Mouse (Mus musculus): ENCODE measurements at regions not wholly inside any gene's neighbourhood (a gene's known extent, or its start where the extent isn't known, plus 50 kb on each side); places are given as distances from the start of the nearest gene placed in this dataset.
A peak's percentile ranks its signal among the peaks of the same experiment; 100 is the strongest.

DNA sequence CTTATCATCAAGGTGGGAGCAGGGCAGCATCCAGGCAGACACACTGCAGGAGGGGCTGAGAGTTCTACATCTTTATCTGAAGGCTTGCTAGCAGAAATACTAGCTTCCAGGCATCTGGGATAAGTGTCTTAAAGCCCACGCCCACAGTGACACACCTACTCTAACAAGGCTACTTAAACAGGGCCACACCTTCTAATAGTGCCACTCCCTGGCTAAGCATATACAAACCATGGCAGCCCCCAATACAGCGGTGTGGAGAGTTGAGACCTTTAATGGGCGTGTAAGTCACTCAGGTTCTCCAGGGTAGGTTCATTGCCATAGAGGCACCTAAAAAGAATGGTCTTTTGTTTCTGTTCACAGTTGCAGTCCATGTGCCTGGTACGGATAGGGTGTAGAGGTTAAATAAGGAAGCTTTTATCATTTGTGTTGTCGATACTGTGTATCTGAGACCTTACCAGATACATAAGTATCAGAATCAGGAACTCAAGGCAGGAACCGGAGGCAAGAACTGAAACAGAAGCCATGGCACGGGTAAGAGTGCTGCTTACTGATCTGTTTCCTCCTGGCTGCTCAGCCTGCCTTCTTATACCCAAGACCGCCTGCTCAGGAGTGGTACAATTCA lies 69.0 kb upstream of the Atrnl1 start:
- no peak for ATAC-seq (ENCODE audit: low FRiP score)
- DNase-seq (ENCODE audit: low spot score, missing footprints), result no peak
- Histone ChIP-seq H3K27me3 (ENCODE audit: control insufficient read depth, insufficient read depth, low read length) (no peaks in the 10 kb centered on the region), H3K9ac (ENCODE audit: low read length) (no peak overlapping the region), H3K9me3 (ENCODE audit: control insufficient read depth, low read length) (no peaks in the 10 kb centered on the region), H3K36me3 (ENCODE audit: control insufficient read depth, insufficient read depth, low read length) (no peaks in the 10 kb centered on the region), H3K4me2 (no peak overlapping the region), H3K4me1 (ENCODE audit: control insufficient read depth, insufficient read depth, low read length) (peaks cover 2% of the 10 kb centered on the region; the same call in 1 of the 2 replicates), H3K4me3 (ENCODE audit: low read depth, low read length) (no peak overlapping the region), H3K27ac (ENCODE audit: low read depth, low read length) (no peak overlapping the region)
- WGBS, result 91% methylated on average over 8 of the region's 8 CpGs

- Histone ChIP-seq H3K4me3 (ENCODE audit: low read depth, low read length) (no peak overlapping the region), H3K27me3 (ENCODE audit: control insufficient read depth, insufficient read depth, low read length) (no peaks in the 10 kb centered on the region), H3K4me2 (no peak overlapping the region), H3K36me3 (ENCODE audit: control insufficient read depth, insufficient read depth, low read length) (no peaks in the 10 kb centered on the region), H3K9me3 (ENCODE audit: control insufficient read depth, low read length) (no peaks in the 10 kb centered on the region), H3K4me1 (ENCODE audit: control insufficient read depth, insufficient read depth, low read length) (peaks cover 2% of the 10 kb centered on the region; the same call in 1 of the 2 replicates), H3K27ac (ENCODE audit: low read depth, low read length) (no peak overlapping the region), H3K9ac (ENCODE audit: low read length) (no peak overlapping the region)
- WGBS, result 94% methylated on average over 5 of the region's 5 CpGs
- ATAC-seq (ENCODE audit: low FRiP score) (no peak), DNase-seq (ENCODE audit: low spot score, missing footprints) (no peak)
These were observed 68.3 kb upstream of the Atrnl1 start for GRCm38 (mm10) chr19:57542506-57542905.

DNA sequence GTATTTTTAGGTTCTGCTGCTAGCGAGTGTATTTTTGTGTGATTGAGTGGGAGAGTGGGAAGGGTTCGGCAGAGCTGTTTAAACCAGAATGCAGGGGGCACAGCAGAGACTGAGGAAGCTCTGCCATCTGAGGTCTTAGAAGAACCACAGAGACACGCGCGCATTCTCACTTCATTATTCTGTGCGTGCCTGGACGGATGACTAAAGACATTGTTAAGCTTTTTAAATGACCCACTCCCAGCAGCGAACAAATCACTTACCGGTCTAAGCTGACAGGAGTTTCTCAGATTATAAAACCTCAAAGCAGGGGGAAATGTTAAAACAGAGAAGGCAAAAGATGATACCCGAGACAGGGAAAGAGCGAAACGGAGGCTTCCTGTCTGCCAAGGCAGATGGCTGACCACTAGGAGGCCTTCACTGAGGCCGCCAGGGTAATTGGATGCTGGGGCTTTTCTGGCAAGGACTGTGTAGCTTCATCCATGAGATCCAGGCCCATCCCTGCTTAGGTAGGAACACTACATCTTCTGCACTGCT lies 67.1 kb upstream of the Atrnl1 start:
- Histone ChIP-seq H3K4me2 (peak overlapping the region; percentile 33), H3K9ac (ENCODE audit: low read length) (peak overlapping the region; percentile 36; the same call in 1 of the 2 replicates), H3K36me3 (ENCODE audit: control insufficient read depth, insufficient read depth, low read length) (no peaks in the 10 kb centered on the region), H3K27me3 (ENCODE audit: control insufficient read depth, insufficient read depth, low read length) (no peaks in the 10 kb centered on the region), H3K9me3 (ENCODE audit: control insufficient read depth, low read length) (no peaks in the 10 kb centered on the region), H3K27ac (ENCODE audit: low read depth, low read length) (no peak overlapping the region), H3K4me3 (ENCODE audit: low read depth, low read length) (no peak overlapping the region), H3K4me1 (ENCODE audit: control insufficient read depth, insufficient read depth, low read length) (no peaks in the 10 kb centered on the region)
- WGBS, result 20% methylated on average over 13 of the region's 13 CpGs
- ATAC-seq (ENCODE audit: low FRiP score) (no peak), DNase-seq (ENCODE audit: low spot score, missing footprints) (peak; percentile 86)

- ATAC-seq (ENCODE audit: low FRiP score) (no peak), DNase-seq (ENCODE audit: low spot score, missing footprints) (no peak)
- WGBS, result 83% methylated on average over 17 of the region's 17 CpGs
- Histone ChIP-seq H3K27ac (ENCODE audit: low read depth, low read length) (no peak overlapping the region), H3K9me3 (ENCODE audit: control insufficient read depth, low read length) (no peaks in the 10 kb centered on the region), H3K9ac (ENCODE audit: low read length) (no peak overlapping the region), H3K4me2 (no peak overlapping the region), H3K4me1 (ENCODE audit: control insufficient read depth, insufficient read depth, low read length) (no peaks in the 10 kb centered on the region), H3K27me3 (ENCODE audit: control insufficient read depth, insufficient read depth, low read length) (no peaks in the 10 kb centered on the region), H3K4me3 (ENCODE audit: low read depth, low read length) (no peak overlapping the region), H3K36me3 (ENCODE audit: control insufficient read depth, insufficient read depth, low read length) (no peaks in the 10 kb centered on the region)
These were observed 66.5 kb upstream of the Atrnl1 start for GRCm38 (mm10) chr19:57544229-57544879.

DNA sequence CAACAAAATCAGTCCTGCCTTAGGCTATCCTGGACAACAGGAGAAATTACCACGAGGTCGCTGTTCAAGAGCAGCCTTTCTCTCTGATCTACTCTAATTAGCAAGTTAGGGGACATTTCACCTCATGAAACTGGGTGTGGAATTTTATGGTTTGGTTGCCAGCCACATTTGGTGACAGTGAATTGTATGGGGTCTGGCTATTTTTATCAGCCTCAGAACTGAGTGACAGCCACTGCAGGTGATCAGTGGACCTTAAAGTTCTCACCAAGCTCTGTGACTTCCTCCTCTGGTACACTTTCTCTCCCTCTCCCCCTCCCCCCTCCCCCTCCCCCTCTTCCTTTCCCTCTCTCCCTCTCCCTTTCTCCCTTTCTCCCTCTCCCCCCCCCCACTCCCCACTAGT lies 65.8 kb upstream of the Atrnl1 start:
- DNase-seq (ENCODE audit: low spot score, missing footprints) (no peak), ATAC-seq (ENCODE audit: low FRiP score) (no peak)
- Histone ChIP-seq H3K4me2 (no peak overlapping the region), H3K36me3 (ENCODE audit: control insufficient read depth, insufficient read depth, low read length) (no peaks in the 10 kb centered on the region), H3K9me3 (ENCODE audit: control insufficient read depth, low read length) (no peaks in the 10 kb centered on the region), H3K4me1 (ENCODE audit: control insufficient read depth, insufficient read depth, low read length) (no peaks in the 10 kb centered on the region), H3K27ac (ENCODE audit: low read depth, low read length) (no peak overlapping the region), H3K27me3 (ENCODE audit: control insufficient read depth, insufficient read depth, low read length) (no peaks in the 10 kb centered on the region), H3K9ac (ENCODE audit: low read length) (no peak overlapping the region), H3K4me3 (ENCODE audit: low read depth, low read length) (no peak overlapping the region)
- WGBS, result 87% methylated on average over 2 of the region's 2 CpGs

GRCm38 (mm10) chr19:57546039-57546438 lies 64.8 kb upstream of the Atrnl1 start:
- ATAC-seq (ENCODE audit: low FRiP score) (no peak), DNase-seq (ENCODE audit: low spot score, missing footprints) (no peak)
- Histone ChIP-seq H3K4me3 (ENCODE audit: low read depth, low read length) (no peak overlapping the region), H3K4me1 (ENCODE audit: control insufficient read depth, insufficient read depth, low read length) (no peaks in the 10 kb centered on the region), H3K9me3 (ENCODE audit: control insufficient read depth, low read length) (no peaks in the 10 kb centered on the region), H3K9ac (ENCODE audit: low read length) (no peak overlapping the region), H3K36me3 (ENCODE audit: control insufficient read depth, insufficient read depth, low read length) (no peaks in the 10 kb centered on the region), H3K4me2 (no peak overlapping the region), H3K27me3 (ENCODE audit: control insufficient read depth, insufficient read depth, low read length) (no peaks in the 10 kb centered on the region), H3K27ac (ENCODE audit: low read depth, low read length) (no peak overlapping the region)
- WGBS, result 82% methylated on average over 2 of the region's 2 CpGs

DNA sequence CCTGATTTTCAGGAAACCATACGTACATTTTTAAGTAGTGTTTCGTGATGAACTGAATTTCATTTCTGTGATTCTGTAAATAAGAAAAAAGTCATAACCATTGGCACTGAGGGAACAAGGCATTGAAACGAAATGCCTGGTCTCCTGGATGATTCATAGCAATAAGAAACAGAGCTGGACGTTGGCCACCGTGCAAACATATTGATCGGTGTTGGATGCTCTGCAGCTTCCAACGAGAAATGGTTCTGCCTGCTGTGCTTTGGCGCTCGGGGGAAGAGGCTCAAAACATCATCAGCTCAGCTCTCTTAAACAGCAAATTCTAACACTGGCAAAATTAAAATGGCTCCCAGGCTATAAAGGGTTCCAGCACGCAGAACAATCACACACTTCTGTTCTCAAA lies 64.3 kb upstream of the Atrnl1 start:
- Histone ChIP-seq H3K4me2 (no peak overlapping the region), H3K27ac (ENCODE audit: low read depth, low read length) (no peak overlapping the region)
- WGBS, result 86% methylated on average over 10 of the region's 10 CpGs

GRCm38 (mm10) chr19:57548093-57548492 lies 62.7 kb upstream of the Atrnl1 start:
- H3K36me3 ChIP-seq (ENCODE audit: control insufficient read depth, insufficient read depth, low read length), result no peaks in the 10 kb centered on the region
- H3K4me1 ChIP-seq (ENCODE audit: control insufficient read depth, insufficient read depth, low read length), result no peaks in the 10 kb centered on the region
- DNase-seq (ENCODE audit: low spot score, missing footprints) (no peak), ATAC-seq (ENCODE audit: low FRiP score) (no peak)
- 94% methylated on average over 11 of the region's 11 CpGs for WGBS
- H3K27ac ChIP-seq (ENCODE audit: low read depth, low read length), result no peak overlapping the region
- no peak overlapping the region for H3K4me3 ChIP-seq (ENCODE audit: low read depth, low read length)
- H3K27me3 ChIP-seq (ENCODE audit: control insufficient read depth, insufficient read depth, low read length), result no peaks in the 10 kb centered on the region
- H3K4me2 ChIP-seq, result no peak overlapping the region
- H3K9ac ChIP-seq (ENCODE audit: low read length), result no peak overlapping the region
- no peaks in the 10 kb centered on the region for H3K9me3 ChIP-seq (ENCODE audit: control insufficient read depth, low read length)

More for the DNA sequence above, 64.3 kb upstream of the Atrnl1 start:
- Histone ChIP-seq H3K36me3 (ENCODE audit: control insufficient read depth, insufficient read depth, low read length) (no peaks in the 10 kb centered on the region), H3K4me3 (ENCODE audit: low read depth, low read length) (no peak overlapping the region), H3K9ac (ENCODE audit: low read length) (no peak overlapping the region), H3K4me1 (ENCODE audit: control insufficient read depth, insufficient read depth, low read length) (no peaks in the 10 kb centered on the region), H3K27me3 (ENCODE audit: control insufficient read depth, insufficient read depth, low read length) (no peaks in the 10 kb centered on the region), H3K9me3 (ENCODE audit: control insufficient read depth, low read length) (no peaks in the 10 kb centered on the region)
- ATAC-seq (ENCODE audit: low FRiP score) (no peak), DNase-seq (ENCODE audit: low spot score, missing footprints) (no peak)

DNA sequence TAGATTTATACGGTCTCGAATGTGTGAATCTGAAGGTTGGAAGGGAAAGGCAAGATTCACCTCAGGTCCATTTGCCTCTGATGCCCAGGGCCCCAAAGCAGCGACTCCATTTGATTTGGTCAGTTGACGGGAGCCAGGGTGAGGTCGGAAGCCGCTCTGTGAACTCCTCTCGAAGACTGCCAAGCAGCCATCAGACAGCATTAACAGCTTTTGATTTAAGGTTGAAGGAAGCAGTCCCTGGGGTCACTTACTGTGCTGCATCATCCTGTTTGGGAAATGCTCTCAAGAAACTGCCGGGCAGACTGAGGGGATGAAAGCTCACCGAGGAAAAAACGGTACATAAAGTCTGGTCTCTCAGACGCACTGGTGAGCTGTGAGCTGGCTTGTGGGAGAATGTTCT lies 62.2 kb upstream of the Atrnl1 start:
- Histone ChIP-seq H3K9ac (ENCODE audit: low read length) (no peak overlapping the region), H3K36me3 (ENCODE audit: control insufficient read depth, insufficient read depth, low read length) (no peaks in the 10 kb centered on the region), H3K9me3 (ENCODE audit: control insufficient read depth, low read length) (no peaks in the 10 kb centered on the region), H3K27me3 (ENCODE audit: control insufficient read depth, insufficient read depth, low read length) (no peaks in the 10 kb centered on the region), H3K4me3 (ENCODE audit: low read depth, low read length) (no peak overlapping the region), H3K27ac (ENCODE audit: low read depth, low read length) (no peak overlapping the region), H3K4me1 (ENCODE audit: control insufficient read depth, insufficient read depth, low read length) (no peaks in the 10 kb centered on the region), H3K4me2 (no peak overlapping the region)
- WGBS, result 86% methylated on average over 11 of the region's 11 CpGs
- ATAC-seq (ENCODE audit: low FRiP score) (no peak), DNase-seq (ENCODE audit: low spot score, missing footprints) (no peak)
